Mouse (Mus musculus) mouse trophoblast stem cell (cell line): ENCODE measurements around the gene Pclaf.

Experiments used
- in situ Hi-C, 2 experiments: fragments of 300-500 bp; cut with MseI, MboI; formaldehyde crosslinking; loops; 2 replicates in 1 of 2; 3 replicates in 1 of 2; pipeline ENCODE4 v1.15.1; 2025

Gene Pclaf

DNA sequence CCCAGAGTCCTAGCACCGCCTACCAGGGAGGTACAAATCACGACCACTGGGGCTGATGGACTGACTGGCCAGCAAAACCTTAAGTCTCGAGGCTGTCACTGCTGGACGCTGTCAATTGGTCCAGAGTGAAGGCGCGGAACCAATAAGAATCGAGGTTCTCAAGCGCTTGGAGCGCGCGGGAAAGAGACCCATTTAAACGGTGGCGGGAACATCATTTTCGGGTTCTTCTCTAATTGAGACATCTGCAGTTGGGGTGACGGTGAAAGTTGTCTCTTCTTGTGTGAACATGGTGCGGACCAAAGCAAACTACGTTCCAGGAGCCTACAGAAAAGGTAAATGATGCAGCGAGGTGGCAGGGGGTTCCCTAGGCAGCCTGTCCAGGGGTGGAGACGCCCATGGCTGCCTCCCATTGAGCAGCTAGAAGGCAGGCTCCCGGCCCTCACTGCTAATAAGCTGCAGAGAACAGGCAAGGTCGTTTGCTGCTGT lies at the start of gene Pclaf:
TSS of gene Pclaf (plus strand) at position 95 of the 486 bp plus-strand sequence.
- in situ Hi-C loops: no loop called here

DNA sequence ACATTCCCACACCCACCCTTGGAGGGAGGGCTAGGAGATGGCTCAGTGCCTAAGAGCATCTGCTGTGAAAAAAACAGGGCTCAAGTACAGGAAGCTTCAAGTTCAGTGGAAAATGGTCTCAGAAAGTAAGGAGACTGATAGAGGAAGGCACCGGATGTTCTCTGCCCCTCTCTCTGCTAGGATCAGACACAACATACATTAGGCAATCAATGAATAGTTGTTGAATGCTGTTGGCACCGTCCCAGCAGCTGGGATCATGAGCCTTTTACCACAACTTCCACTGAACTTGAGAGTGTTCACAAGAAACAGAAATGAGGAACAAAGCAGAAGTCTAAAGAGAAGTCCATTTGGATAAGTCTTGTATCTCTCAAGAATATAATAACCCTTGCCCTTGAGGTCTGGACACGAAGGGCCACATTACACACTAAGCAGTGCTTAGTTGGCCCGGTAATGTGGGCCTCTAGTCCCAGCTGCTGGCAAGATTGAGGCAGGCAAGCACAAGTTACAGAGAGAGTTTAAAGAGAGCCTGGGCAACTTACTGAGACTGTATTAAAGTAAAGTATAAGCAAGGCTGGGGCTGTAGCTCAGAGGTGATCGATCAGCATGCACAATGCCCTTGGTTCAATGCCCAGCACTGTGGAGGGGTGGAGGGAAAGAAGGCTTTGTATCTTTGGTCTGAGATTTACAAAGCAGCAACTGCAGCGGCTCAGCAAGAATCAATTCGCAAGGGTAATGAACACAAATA lies 45.4 kb upstream of the Pclaf start:
- in situ Hi-C loops: no loop called here

DNA sequence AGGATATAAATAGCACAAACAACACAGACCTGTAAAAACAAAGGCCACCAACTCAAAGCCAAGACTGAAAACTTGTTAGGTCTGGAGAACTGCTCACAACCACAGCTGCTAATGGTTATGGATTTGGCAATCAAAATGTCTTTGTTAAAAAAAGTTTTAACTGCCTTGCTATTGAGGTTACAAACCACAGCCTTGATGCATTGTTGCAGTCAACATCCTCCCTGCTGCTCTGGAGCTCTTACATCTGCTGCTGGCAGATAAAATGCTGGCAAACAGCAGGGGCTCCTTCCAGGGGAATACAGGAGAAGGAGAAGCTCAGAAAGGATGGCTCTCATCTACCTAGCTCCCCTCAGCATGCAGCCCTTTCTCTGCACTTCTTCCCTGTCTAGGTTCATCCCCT lies 41.9 kb upstream of the Pclaf start:
- in situ Hi-C loops: no loop called here

DNA sequence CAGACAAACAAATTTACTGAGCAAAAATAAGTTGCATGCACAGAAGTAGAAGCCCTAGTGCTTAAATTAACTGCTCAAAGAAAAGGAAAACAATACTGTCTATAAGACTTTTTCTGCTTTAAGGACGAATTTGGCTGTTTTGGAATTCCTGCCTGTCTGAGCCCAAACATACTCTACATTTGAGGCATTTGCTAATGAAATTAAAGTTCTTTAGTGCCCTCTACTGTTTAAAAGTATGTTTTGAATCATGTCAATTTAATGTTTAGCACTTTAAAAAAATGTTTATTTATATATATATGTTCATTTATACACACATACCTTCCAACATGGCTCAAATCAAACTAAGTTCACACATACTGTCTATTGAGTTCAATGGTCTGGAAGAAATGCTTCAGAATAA lies 39.8 kb upstream of the Pclaf start:
- in situ Hi-C loops: no loop called here

DNA sequence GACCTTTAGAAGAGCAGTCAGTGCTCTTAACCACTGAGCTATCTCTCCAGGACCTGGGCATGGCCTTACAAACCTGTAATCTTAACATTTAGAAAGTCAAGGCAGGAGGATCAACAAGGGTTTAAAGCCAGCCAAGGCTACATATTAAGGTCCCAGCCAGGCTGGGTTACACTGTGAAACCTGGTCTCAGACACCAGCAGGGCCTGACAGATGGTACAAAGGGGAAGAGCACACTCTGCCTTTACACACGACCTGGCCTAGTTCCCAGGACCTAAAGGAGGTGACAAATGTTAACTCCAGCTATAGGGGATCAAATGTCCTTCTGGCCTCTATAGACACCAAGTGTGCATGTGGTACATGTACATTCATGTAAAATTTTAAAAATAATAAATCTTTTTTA lies 30.4 kb upstream of the Pclaf start:
- in situ Hi-C loops: no loop called here

DNA sequence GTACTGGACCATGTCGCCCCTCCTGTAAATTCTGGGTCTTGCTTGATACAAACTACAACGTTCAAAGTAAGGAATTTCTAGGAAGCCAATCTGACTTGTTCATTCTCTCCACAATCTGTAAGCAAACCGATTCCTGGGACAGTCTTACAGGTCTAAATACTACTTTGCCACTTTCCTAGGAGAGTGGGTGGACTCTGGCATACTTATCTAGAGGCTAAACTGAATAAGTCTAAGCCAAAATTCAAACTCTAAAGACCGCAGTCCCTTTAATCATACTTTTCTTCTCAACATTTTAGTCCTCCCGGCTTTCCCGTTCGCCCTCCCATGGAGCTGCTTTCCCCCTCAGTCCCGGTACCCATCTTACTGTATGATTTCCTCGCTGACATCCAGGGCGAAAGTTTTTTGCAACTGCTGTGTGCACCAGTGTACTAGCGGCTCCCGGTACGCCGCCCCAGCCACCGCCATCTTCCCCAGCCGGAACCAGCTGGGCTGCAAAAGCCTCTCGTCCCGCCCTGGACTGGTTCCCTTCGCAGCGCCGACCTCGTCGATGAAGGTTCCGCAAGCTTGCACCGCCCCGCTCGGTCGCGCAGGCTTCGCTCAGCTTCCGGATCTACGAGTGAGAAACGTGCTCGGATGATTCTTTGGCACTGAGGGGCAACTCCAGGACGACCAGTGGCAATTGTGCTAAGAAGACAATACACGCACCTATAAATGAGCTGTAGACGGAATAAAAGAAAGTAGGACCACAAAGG lies 5.3 kb upstream of the Pclaf start:
- in situ Hi-C loops: no loop called here

DNA sequence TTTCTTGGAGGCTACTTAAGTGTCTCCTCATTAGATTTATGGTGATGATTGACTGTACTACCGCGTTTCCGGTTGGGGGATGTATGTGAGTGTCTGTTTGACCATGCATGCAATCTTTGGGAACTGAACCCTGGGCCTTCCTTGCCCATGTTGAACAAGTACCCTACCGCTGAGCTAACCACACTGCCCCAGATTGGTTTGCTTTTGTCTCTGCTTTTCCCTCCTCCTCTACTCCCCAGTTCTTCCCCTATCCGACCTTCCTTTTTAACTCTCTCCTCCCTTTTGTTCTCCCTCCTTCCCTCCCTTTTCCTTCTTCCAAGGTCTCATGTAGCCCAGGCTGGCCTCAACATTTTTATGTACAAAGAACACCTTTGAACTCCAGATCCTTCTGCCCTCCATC lies 1.1 kb downstream of the Pclaf start:
- in situ Hi-C loops: no loop called here

DNA sequence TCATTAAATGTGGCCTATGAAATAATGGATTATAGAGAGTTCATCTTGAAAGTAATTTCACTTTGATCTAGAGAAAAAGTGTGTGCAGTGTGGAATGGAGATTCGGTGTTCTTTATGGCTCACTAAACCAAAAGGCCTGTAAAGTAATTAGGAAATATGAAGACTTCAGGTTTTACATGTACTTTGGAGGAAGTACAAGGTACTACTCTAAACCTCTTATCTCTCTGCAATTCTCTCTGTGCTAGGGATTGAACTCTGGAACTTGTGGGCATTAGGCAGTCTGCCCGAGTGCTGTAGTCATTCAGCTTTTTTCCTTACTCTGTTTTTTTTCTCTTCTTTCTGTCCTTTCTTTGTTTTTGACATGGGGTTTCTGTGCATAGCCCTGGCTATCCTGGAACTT lies 6.9 kb downstream of the Pclaf start:
- in situ Hi-C loops: no loop called here

DNA sequence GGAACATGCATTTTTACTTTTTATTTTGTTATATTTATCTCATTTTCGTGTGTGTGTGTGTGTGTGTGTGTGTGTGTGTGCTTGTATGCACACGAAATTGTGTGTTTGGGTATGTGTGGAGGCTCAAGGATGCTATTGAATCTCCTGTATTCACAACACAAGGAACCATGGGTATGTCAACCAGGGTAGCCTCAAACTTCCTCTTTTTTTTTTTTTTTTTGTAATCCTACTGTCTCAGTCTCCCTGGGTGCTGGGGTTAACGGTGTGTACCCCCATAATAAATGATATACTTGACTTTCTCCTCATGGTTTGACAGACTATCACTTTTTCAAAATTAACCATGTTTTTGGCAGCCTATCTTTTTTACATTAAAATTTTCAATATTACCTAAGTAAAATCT lies 12.8 kb downstream of the Pclaf start:
- in situ Hi-C loops: no loop called here

DNA sequence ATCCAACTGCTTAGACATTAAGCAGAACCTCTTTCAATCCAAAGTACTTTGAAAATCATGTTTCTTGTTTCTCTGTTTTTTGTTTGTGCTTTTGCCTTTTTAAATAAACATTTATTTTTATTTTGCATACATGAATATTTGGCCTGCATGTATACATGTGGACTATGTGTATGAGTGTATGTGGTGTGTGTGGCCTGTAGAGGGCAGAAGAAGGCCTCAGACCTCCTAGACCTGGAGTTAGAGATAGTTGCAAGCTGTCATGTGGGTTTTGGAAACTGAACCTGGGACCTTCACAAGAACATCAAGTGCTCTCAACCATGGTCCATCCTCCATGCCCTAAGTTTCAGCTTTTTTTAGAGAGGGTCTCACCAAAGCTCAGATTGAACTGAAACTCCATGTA lies 13.4 kb downstream of the Pclaf start:
- in situ Hi-C loops: no loop called here

DNA sequence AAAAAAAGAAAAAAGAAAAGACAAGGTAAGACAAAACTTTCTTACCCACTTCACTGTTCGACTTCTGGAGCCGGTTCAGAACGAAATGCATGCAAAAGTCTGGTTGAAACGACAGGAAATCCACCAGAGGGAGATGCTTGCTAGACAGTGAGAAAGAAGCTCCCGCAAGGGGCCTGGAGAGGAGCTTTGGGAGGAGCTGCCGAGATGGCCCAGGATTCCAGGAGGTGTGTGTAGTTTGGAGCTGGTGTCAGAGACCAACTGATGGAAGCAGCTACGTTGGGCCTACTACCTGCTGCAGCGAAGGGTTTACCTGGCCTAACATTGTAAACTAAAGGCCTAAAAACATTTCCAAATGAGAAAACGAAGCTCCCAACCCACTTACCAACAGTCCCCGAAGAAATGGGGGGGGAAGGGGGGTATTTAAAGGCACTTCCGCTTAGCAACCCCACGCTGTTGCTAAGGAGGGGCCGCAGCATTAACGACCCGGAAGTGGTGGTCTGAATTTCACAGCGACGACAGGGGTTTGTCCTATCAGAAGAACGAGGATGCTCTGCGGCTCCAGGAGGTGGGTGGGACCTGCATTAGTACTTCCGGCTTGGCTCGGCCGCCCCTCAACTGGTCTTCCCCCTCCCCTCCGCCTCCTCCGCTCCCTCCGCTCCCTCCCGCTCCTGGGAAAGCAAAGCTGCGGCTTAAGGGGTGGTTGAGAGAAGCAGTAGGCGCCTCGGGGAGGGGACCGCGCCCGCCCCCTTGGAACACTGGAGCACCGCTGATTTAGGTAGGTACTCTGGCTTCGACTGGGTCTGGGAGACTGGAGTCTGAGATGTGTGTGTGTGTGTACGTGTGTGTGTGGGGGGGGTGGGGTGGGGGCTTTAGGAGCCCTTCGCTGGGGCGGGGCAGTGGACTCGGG lies 18.6 kb downstream of the Pclaf start, which contains the start of the genes Trip4 and Csnk1g1:
TSS of gene Trip4 (minus strand) at position 401 of the 907 bp plus-strand sequence.
TSS of gene Csnk1g1 (plus strand) at position 531 of the 907 bp plus-strand sequence.
- in situ Hi-C loops: no loop called here

DNA sequence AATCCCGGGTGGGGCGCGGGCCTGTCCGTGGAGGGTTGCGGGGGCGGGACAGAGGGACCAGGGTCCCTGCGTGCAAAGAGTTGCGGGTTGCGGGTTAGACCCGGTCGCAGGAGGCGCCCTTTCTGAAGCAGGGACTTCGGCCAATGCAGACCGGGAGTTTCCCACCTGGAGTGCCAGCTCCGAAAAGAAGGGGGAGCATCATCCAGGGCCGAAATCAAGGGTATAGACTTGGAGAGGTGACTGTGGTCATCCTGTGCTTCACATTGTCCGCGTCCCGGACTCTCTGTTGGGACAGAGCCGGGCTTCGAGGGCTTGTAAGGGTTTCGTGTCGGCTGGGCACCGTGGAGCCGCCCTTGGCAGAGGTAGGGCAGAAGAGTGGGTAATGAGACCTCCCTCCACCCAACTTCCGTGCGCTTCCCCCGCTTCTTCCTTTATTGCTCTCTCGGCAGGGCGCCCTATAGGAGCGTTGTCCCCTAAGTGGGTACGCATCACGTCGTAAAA lies 19.3 kb downstream of the Pclaf start:
- in situ Hi-C loops: no loop called here

DNA sequence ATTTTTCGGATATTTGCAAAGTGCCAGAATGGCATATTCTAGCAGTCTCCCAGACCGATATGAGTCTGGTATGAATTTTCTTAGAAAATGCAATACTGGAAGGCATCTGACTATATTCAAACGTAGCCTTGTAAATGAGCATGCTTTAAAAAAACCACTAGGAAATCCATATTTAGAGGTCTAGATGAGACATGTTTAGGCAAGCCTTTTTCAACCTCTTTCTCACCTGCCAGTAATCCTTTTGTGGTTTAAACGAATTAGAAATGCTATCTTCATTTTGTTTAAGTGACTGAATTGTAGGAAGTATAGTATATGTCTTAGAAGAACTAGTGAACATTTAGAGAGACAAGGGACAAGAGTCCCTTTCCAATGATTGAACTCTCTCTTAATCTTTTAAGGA lies 19.8 kb downstream of the Pclaf start:
- in situ Hi-C loops: no loop called here

DNA sequence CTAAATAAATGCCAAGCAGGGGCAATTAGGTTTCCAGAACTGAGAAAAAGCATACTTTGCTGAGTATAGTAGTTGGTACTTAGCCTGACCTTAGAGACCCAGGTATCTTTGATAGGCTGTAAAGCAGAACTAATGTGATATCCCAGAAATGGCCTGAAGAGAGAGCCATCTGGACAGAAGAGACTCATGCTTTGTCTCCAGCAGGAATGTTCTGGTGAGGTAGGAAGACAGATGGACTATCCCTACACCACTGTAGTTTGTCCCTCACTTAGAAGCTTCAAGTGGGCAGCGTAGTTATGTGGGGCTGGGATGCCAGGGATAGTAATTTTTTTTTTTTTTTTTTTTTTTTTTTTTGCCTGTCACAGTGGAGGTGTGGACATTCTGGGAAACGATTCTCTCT lies 23.9 kb downstream of the Pclaf start:
- in situ Hi-C loops: no loop called here

DNA sequence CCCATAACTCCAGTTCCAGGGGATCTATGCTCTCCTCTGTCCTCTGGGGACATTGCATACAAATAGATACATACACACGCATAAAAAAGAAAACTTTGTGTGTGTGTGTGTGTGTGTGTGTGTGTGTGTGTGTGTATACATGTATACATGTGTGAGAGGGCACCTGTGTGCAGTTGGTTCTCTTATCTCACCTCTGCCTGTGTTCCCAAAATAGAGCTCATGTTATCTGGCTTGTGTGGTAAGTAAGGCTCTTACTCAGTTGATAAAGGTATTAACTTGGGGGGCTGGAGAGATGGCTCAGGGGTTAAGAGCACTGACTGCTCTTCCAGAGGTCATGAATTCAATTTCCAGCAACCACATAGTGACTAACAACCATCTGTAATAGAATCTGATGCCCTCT lies 27.0 kb downstream of the Pclaf start:
- in situ Hi-C loops: no loop called here

DNA sequence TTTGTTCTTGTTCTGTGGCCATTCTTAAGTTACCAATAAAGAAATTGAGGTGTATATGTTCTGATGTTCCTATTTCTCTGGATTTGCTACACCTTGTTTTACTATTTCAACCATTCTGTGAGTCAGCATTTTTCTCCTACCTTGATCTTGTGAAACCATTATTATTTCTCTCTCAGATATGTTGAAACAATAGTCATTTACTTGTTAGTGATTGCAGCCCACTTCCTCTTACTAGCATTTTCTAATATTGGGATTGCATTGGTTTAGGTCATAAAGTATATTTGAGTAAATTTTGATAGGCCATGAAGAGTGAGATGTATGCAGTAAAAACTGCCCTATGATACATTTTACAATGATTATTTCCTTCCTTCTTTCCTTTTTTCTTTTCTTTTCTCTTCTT lies 38.4 kb downstream of the Pclaf start:
- in situ Hi-C loops: no loop called here

DNA sequence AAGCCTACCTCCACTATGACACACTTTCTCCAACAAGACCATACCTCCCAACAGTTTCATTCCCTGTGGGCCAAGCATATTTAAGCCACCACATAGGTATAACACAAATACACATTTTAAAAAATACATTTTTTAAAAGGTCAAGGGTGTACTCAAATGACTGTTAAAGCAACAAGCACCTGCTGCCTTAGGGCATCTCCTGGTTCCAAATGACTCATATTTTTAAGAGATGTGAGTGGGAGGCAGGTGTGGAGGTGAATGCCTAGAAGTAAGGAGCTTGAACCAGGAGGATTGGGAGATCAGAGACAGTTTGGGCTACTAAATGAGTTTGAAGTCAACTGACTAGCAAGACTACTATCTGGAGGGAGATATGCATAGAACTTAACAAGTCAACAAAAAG lies 39.8 kb downstream of the Pclaf start:
- in situ Hi-C loops: no loop called here

DNA sequence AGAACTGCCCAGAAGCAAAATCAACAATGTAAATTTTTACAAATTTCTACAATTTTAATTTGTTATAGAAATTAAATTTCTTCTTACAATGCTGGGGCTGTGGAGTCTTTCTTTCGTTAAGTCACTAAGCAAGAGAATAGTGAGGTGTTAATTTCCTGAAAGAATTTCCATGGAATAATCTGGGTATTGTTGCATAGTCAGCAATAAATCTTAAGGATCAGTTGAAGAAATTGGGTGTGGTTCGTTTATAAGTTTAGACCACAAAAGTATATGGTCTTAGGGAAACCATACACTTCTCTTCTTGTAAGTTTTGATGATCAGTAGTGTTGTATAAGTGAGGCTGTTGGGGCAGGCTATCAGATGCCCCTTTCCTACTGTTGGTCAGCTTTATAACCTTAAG lies 47.5 kb downstream of the Pclaf start:
- in situ Hi-C loops: no loop called here

DNA sequence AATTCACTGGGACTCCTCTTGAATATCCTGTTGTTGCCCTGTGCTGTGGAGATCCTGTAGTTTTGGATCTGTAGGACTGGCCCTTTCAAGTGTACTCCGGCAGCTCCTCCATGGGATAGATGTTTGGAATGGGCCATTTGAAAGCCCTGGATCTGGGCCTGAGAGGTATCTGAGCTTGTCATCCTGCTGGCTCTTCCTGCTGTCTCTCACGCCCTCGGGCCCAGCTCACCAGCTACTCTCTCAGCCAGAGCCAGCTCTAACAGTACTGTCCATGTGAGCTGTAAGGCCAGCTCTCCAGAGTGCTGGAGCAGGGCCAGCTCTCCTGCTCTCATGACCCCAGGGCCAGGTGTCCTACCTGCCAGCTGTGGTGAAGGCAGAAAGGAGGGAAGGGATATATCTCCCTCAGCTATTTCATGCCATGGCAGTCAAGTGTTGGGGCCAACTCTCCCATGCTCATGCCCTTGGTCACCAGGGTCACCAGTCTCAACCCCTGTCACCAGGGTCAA lies 61.1 kb downstream of the Pclaf start:
- in situ Hi-C loops: no loop called here
